Mouse (Mus musculus) limb, embryonic 10.5 days (tissue): ENCODE results near the gene Ptgds. TPM values are rescaled to one million over a fixed set of nuclear protein-coding genes. Genes with fewer than 3 reads are reported as not detected.
A peak's percentile ranks its signal among the peaks of the same experiment; 100 is the strongest.

Experiments used
- DNase-seq: peaks from one replicate; pipeline ENCODE4 v3.0.0-alpha.2; 2017; ENCODE audit warnings: low spot score
- H3K27ac ChIP-seq: fragments of 300-500 bp; sonication (generic); 2 replicates; pipeline ENCODE4 v1.5.1; 2016; ENCODE audit warnings: mild to moderate bottlenecking
- H3K27me3 ChIP-seq: fragments of 300-500 bp; sonication (generic); 2 replicates; pipeline ENCODE4 v1.6.1; 2016; ENCODE audit warnings: low read depth, mild to moderate bottlenecking; ENCODE audit not compliant: poor library complexity, severe bottlenecking
- H3K36me3 ChIP-seq: fragments of 300-500 bp; sonication (generic); 2 replicates; pipeline ENCODE4 v1.6.1; 2016; ENCODE audit warnings: mild to moderate bottlenecking, moderate library complexity
- H3K4me1 ChIP-seq: fragments of 300-500 bp; sonication (generic); 2 replicates; pipeline ENCODE4 v1.6.1; 2016
- H3K4me3 ChIP-seq: fragments of 300-500 bp; sonication (generic); 2 replicates; pipeline ENCODE4 v1.5.1; 2016; ENCODE audit warnings: mild to moderate bottlenecking, moderate library complexity
- H3K9me3 ChIP-seq: fragments of 300-500 bp; sonication (generic); replicated peaks from 2 replicates; pipeline ENCODE4 v1.6.1; 2016; ENCODE audit warnings: mild to moderate bottlenecking
- WGBS: fragments of 180-500 bp; shearing (Covaris S2); methylation state at CpG from one replicate; pipeline ENCODE4 v1.1.7; 2016; 5-methylcytosine and 5-hydroxymethylcytosine counted together
- polyA plus RNA-seq: library from polyadenylated mRNA; unstranded; fragments of >200 nt; fragmentation: Nextera tagmentation; extraction: Ambion mirVana; gene quantifications from 2 replicates; pipeline ENCODE4 v1.2.1, GENCODE M21; 2016

The Ptgds gene
- polyA plus RNA-seq, 1 experiment from 2014 or later = not detected

- H3K27ac ChIP-seq = no peak within 1 kb of the TSS
- no peak for DNase-seq
- peaks cover 8% of the 10 kb centered on the region; the same call in 1 of the 2 replicates for H3K36me3 ChIP-seq
- H3K27me3 ChIP-seq = no peaks in the 10 kb centered on the region
- no peaks in the 10 kb centered on the region for H3K9me3 ChIP-seq
- peaks cover 15% of the 10 kb centered on the region for H3K4me1 ChIP-seq
- 61% methylated on average over 14 of the region's 14 CpGs for WGBS
- H3K4me3 ChIP-seq = no peak within 1 kb of the TSS
These were observed 13.5 kb downstream of the Ptgds start, which contains the start of gene Clic3 for GRCm38 (mm10) chr2:25456205-25456953. Clic3 (plus strand) TSS chr2:25456838.

GRCm38 (mm10) chr2:25452951-25453350 is 16.9 kb downstream of the Ptgds start:
- H3K27ac ChIP-seq = no peak overlapping the region
- no peaks in the 10 kb centered on the region for H3K9me3 ChIP-seq
- H3K4me1 ChIP-seq = no peaks in the 10 kb centered on the region
- WGBS = 48% methylated on average over 1 of the region's 1 CpGs
- no peaks in the 10 kb centered on the region for H3K36me3 ChIP-seq
- H3K4me3 ChIP-seq = no peak overlapping the region
- no peaks in the 10 kb centered on the region for H3K27me3 ChIP-seq
- no peak for DNase-seq

- Histone ChIP-seq H3K9me3 (no peaks in the 10 kb centered on the region), H3K4me1 (no peaks in the 10 kb centered on the region), H3K27me3 (no peaks in the 10 kb centered on the region), H3K4me3 (no peak overlapping the region), H3K27ac (no peak overlapping the region), H3K36me3 (0 out of 2 replicates have a peak, but pooled peaks cover 3% of the 10 kb centered on the region)
- no peak for DNase-seq
- WGBS = 88% methylated on average over 8 of the region's 8 CpGs
These were observed 18.8 kb downstream of the Ptgds start for GRCm38 (mm10) chr2:25450853-25451647.

GRCm38 (mm10) chr2:25442682-25443081 is 27.2 kb downstream of the Ptgds start:
- peaks cover 10% of the 10 kb centered on the region; the same call in 1 of the 2 replicates for H3K36me3 ChIP-seq
- 90% methylated on average over 14 of the region's 14 CpGs for WGBS
- H3K9me3 ChIP-seq = no peaks in the 10 kb centered on the region
- H3K27me3 ChIP-seq = no peaks in the 10 kb centered on the region
- 0 out of 2 replicates have a peak overlapping the region, but pooled peaks have one; percentile 10 for H3K27ac ChIP-seq
- no peaks in the 10 kb centered on the region for H3K4me1 ChIP-seq
- no peak for DNase-seq
- H3K4me3 ChIP-seq = no peak overlapping the region

- H3K27me3 ChIP-seq = no peaks in the 10 kb centered on the region
- H3K27ac ChIP-seq = 0 out of 2 replicates have a peak overlapping the region, but pooled peaks have one; percentile 10
- WGBS = 89% methylated on average over 20 of the region's 20 CpGs
- DNase-seq = no peak
- no peaks in the 10 kb centered on the region for H3K9me3 ChIP-seq
- H3K4me1 ChIP-seq = no peaks in the 10 kb centered on the region
- no peak overlapping the region for H3K4me3 ChIP-seq
- peaks cover 7% of the 10 kb centered on the region; the same call in 1 of the 2 replicates for H3K36me3 ChIP-seq
These were observed 28.8 kb downstream of the Ptgds start for GRCm38 (mm10) chr2:25441067-25441466.

- WGBS = 93% methylated on average over 10 of the region's 10 CpGs
These were observed 33.5 kb downstream of the Ptgds start for GRCm38 (mm10) chr2:25436286-25436820.

GRCm38 (mm10) chr2:25434292-25434691 is 35.6 kb downstream of the Ptgds start:
- Histone ChIP-seq H3K9me3 (no peaks in the 10 kb centered on the region), H3K36me3 (no peaks in the 10 kb centered on the region), H3K4me3 (no peak overlapping the region), H3K4me1 (peaks cover 19% of the 10 kb centered on the region), H3K27ac (no peak overlapping the region), H3K27me3 (peaks cover 41% of the 10 kb centered on the region)
- DNase-seq = no peak
- 86% methylated on average over 8 of the region's 8 CpGs for WGBS

More at GRCm38 (mm10) chr2:25436286-25436820, 33.5 kb downstream of the Ptgds start:
- no peak for DNase-seq
- Histone ChIP-seq H3K27ac (no peak overlapping the region), H3K4me3 (no peak overlapping the region), H3K27me3 (peaks cover 20% of the 10 kb centered on the region; the same call in 1 of the 2 replicates), H3K4me1 (peaks cover 17% of the 10 kb centered on the region), H3K9me3 (no peaks in the 10 kb centered on the region), H3K36me3 (0 out of 2 replicates have a peak, but pooled peaks cover 2% of the 10 kb centered on the region)

- Histone ChIP-seq H3K4me3 (no peak overlapping the region), H3K27ac (no peak overlapping the region), H3K36me3 (no peaks in the 10 kb centered on the region), H3K27me3 (peaks cover 46% of the 10 kb centered on the region), H3K9me3 (no peaks in the 10 kb centered on the region), H3K4me1 (peaks cover 31% of the 10 kb centered on the region)
- no peak for DNase-seq
- 75% methylated on average over 17 of the region's 17 CpGs for WGBS
These were observed 36.7 kb downstream of the Ptgds start for GRCm38 (mm10) chr2:25433101-25433500.

GRCm38 (mm10) chr2:25432326-25433098 is 37.3 kb downstream of the Ptgds start:
- WGBS = 63% methylated on average over 11 of the region's 11 CpGs
- Histone ChIP-seq H3K4me1 (peaks cover 31% of the 10 kb centered on the region), H3K36me3 (no peaks in the 10 kb centered on the region), H3K9me3 (no peaks in the 10 kb centered on the region), H3K4me3 (no peak overlapping the region), H3K27me3 (peaks cover 46% of the 10 kb centered on the region), H3K27ac (no peak overlapping the region)
- DNase-seq = no peak

GRCm38 (mm10) chr2:25431308-25431855 is 38.5 kb downstream of the Ptgds start:
- WGBS = 50% methylated on average over 6 of the region's 6 CpGs
- Histone ChIP-seq H3K4me3 (no peak overlapping the region), H3K27me3 (peaks cover 52% of the 10 kb centered on the region), H3K36me3 (no peaks in the 10 kb centered on the region), H3K4me1 (peaks cover 31% of the 10 kb centered on the region), H3K9me3 (no peaks in the 10 kb centered on the region), H3K27ac (no peak overlapping the region)
- no peak for DNase-seq

GRCm38 (mm10) chr2:25430395-25431233 is 39.2 kb downstream of the Ptgds start:
- H3K9me3 ChIP-seq = no peaks in the 10 kb centered on the region
- no peaks in the 10 kb centered on the region for H3K36me3 ChIP-seq
- peaks cover 31% of the 10 kb centered on the region for H3K4me1 ChIP-seq
- no peak overlapping the region for H3K4me3 ChIP-seq
- WGBS = 72% methylated on average over 17 of the region's 17 CpGs
- H3K27ac ChIP-seq = no peak overlapping the region
- no peak for DNase-seq
- peaks cover 60% of the 10 kb centered on the region for H3K27me3 ChIP-seq
